Mouse (Mus musculus) kidney, adult 18-20 months (tissue): ENCODE data around the gene Nrip1.

Source experiments
- DNase-seq: peaks from one replicate; pipeline ENCODE4 v3.0.0; 2021

Gene Nrip1

GRCm38 (mm10) chr16:76344030-76344429, 29.6 kb downstream of the Nrip1 start:
- DNase-seq = no peak

GRCm38 (mm10) chr16:76341636-76342035, 32.0 kb downstream of the Nrip1 start:
- DNase-seq = no peak

- DNase-seq = no peak
Measured at GRCm38 (mm10) chr16:76339256-76339655, 34.4 kb downstream of the Nrip1 start.

- no peak for DNase-seq
Measured at GRCm38 (mm10) chr16:76337351-76337750, 36.3 kb downstream of the Nrip1 start.

GRCm38 (mm10) chr16:76336932-76337331, 36.7 kb downstream of the Nrip1 start:
- DNase-seq = no peak

- DNase-seq = no peak
Measured at GRCm38 (mm10) chr16:76335913-76336312, 37.7 kb downstream of the Nrip1 start.

- no peak for DNase-seq
Measured at GRCm38 (mm10) chr16:76332127-76332526, 41.5 kb downstream of the Nrip1 start.

GRCm38 (mm10) chr16:76331231-76331630, 42.4 kb downstream of the Nrip1 start:
- DNase-seq = no peak

GRCm38 (mm10) chr16:76325315-76325710, 48.3 kb downstream of the Nrip1 start:
- no peak for DNase-seq

- DNase-seq = no peak
Measured at GRCm38 (mm10) chr16:76324411-76325314, 49.0 kb downstream of the Nrip1 start.

GRCm38 (mm10) chr16:76323594-76324307, 49.9 kb downstream of the Nrip1 start:
- no peak for DNase-seq

- DNase-seq = no peak
Measured at GRCm38 (mm10) chr16:76323141-76323540, 50.5 kb downstream of the Nrip1 start.

GRCm38 (mm10) chr16:76321527-76322165, 52.0 kb downstream of the Nrip1 start:
- DNase-seq = peak; percentile 56

GRCm38 (mm10) chr16:76320118-76320473, 53.5 kb downstream of the Nrip1 start:
- no peak for DNase-seq

- DNase-seq = peak; percentile 51
Measured at GRCm38 (mm10) chr16:76319364-76320117, 54.1 kb downstream of the Nrip1 start.

GRCm38 (mm10) chr16:76318331-76318922, 55.2 kb downstream of the Nrip1 start:
- DNase-seq = no peak

- no peak for DNase-seq
Measured at GRCm38 (mm10) chr16:76316940-76317822, 56.4 kb downstream of the Nrip1 start.

- no peak for DNase-seq
Measured at GRCm38 (mm10) chr16:76315642-76316041, 58.0 kb downstream of the Nrip1 start.

- DNase-seq = no peak
Measured at GRCm38 (mm10) chr16:76314013-76314950, 59.3 kb downstream of the Nrip1 start.

GRCm38 (mm10) chr16:76312887-76313420, 60.7 kb downstream of the Nrip1 start:
- DNase-seq = no peak
